Mouse (Mus musculus) liver, embryonic 14.5 days (tissue): ENCODE measurements around the gene Bmpr1b.

Experiments used
- CTCF ChIP-seq: IDR thresholded peaks from 2 replicates; pipeline ENCODE4 v1.5.1; 2016; ENCODE audit warnings: antibody characterized with exemption, low read depth, control low read depth
- EP300 ChIP-seq: IDR thresholded peaks from 2 replicates; pipeline ENCODE4 v1.6.1; 2016; ENCODE audit warnings: antibody characterized with exemption, low read depth

- TF ChIP-seq CTCF (no peak), EP300 (no peak)
These were observed 17.2 kb downstream of the Bmpr1b start for GRCm38 (mm10) chr3:142151980-142152379.
